Mouse (Mus musculus) forebrain, embryonic 15.5 days (tissue): Measurements from ENCODE around the gene Cldn4. TPM values are rescaled to one million over a fixed set of nuclear protein-coding genes. Genes with fewer than 3 reads are reported as not detected.
"Not testable (repeated sequence)": the region's sequence is repeated elsewhere in the genome, so short reads cannot be mapped to it uniquely, and the experiment has no call there.

Source experiments
- ATAC-seq: fragments of 200-750 bp; cut with Nextera tagmentation; replicated peaks from 2 replicates; pipeline ENCODE4 v1.8.0; 2017; ENCODE audit warnings: mild to moderate bottlenecking, moderate TSS enrichment, moderate library complexity
- H3K27ac ChIP-seq: fragments of 300-500 bp; sonication (generic); replicated peaks from 2 replicates; pipeline ENCODE4 v1.5.1; 2015; ENCODE audit warnings: mild to moderate bottlenecking, inconsistent platforms
- H3K27me3 ChIP-seq: fragments of 300-500 bp; sonication (generic); 2 replicates; pipeline ENCODE4 v1.6.1; 2015; ENCODE audit warnings: inconsistent platforms
- H3K36me3 ChIP-seq: fragments of 300-500 bp; sonication (generic); 2 replicates; pipeline ENCODE4 v1.6.1; 2015; ENCODE audit warnings: mild to moderate bottlenecking, inconsistent platforms
- H3K4me1 ChIP-seq: fragments of 300-500 bp; sonication (generic); 2 replicates; pipeline ENCODE4 v1.6.1; 2015; ENCODE audit warnings: inconsistent platforms
- H3K4me2 ChIP-seq: fragments of 300-500 bp; sonication (generic); replicated peaks from 2 replicates; pipeline ENCODE4 v1.6.1; 2015; ENCODE audit warnings: mild to moderate bottlenecking, inconsistent platforms
- H3K4me3 ChIP-seq: fragments of 300-500 bp; sonication (generic); 2 replicates; pipeline ENCODE4 v1.5.1; 2015; ENCODE audit warnings: mild to moderate bottlenecking, inconsistent platforms
- H3K9ac ChIP-seq: fragments of 300-500 bp; sonication (generic); replicated peaks from 2 replicates; pipeline ENCODE4 v1.6.1; 2015; ENCODE audit warnings: mild to moderate bottlenecking, inconsistent platforms
- H3K9me3 ChIP-seq: fragments of 300-500 bp; sonication (generic); 2 replicates; pipeline ENCODE4 v1.6.1; 2016; ENCODE audit warnings: inconsistent platforms
- WGBS: fragments of 180-500 bp; shearing (Covaris S2); methylation state at CpG from one replicate; pipeline ENCODE4 v1.1.7; 2015; ENCODE audit warnings: mixed read lengths; 5-methylcytosine and 5-hydroxymethylcytosine counted together
- polyA plus RNA-seq: library from polyadenylated mRNA; unstranded; fragments of >200 nt; fragmentation: Nextera tagmentation; extraction: Ambion mirVana; gene quantifications from 2 replicates; pipeline ENCODE4 v1.2.1, GENCODE M21; 2015

Gene Cldn4
- polyA plus RNA-seq, 1 experiment from 2014 or later: not detected

DNA sequence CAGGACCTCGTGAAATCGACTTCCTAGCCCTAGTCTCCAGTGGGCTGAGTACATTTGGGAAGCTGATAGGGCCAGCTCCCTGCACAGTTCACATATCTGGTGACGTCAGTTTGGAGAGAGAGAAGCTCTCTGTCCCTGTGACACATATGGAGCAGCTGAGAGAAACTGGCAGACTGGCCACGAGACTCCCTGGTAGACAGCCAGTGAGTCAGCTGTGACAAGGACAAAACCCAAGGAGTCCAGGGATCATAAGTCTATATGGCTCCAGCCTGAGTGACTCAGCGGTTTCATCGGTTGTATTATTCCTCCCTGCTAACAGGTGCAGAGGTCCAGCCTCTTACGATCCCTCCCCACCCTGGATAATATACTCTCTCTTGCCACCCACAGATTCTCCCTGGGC is 12.4 kb upstream of the Cldn4 start:
- H3K9ac ChIP-seq: no peak overlapping the region
- ATAC-seq: no peak
- WGBS: 79% methylated on average over 7 of the region's 7 CpGs
- H3K9me3 ChIP-seq: no peaks in the 10 kb centered on the region
- no peaks in the 10 kb centered on the region for H3K27me3 ChIP-seq
- no peak overlapping the region for H3K27ac ChIP-seq
- H3K4me2 ChIP-seq: no peak overlapping the region
- H3K36me3 ChIP-seq: no peaks in the 10 kb centered on the region
- no peak overlapping the region for H3K4me3 ChIP-seq
- H3K4me1 ChIP-seq: no peaks in the 10 kb centered on the region

DNA sequence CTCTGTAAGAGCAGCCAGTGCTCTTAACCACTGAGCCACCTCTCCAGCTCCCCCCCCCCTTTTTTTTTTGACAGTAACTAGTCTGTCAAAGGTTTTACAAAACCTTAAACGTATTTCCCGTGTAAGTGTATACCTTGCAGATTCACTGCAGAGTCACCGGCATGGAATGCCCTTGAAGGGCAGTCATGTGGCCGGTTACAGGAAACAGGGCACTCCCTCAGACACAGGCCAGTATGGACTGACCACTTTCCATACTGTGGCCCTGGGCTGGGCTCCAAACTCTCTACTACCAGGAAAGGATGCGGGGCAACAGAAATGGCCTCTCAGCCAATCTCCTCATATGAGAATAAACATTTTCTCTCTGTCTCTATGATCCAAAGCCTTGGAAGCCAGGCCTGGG is 8.8 kb upstream of the Cldn4 start:
- no peaks in the 10 kb centered on the region for H3K36me3 ChIP-seq
- H3K4me1 ChIP-seq: no peaks in the 10 kb centered on the region
- 84% methylated on average over 5 of the region's 5 CpGs for WGBS
- H3K27me3 ChIP-seq: no peaks in the 10 kb centered on the region
- H3K4me2 ChIP-seq: no peak overlapping the region
- H3K9me3 ChIP-seq: no peaks in the 10 kb centered on the region
- H3K9ac ChIP-seq: no peak overlapping the region
- no peak overlapping the region for H3K4me3 ChIP-seq
- H3K27ac ChIP-seq: no peak overlapping the region
- no peak for ATAC-seq

DNA sequence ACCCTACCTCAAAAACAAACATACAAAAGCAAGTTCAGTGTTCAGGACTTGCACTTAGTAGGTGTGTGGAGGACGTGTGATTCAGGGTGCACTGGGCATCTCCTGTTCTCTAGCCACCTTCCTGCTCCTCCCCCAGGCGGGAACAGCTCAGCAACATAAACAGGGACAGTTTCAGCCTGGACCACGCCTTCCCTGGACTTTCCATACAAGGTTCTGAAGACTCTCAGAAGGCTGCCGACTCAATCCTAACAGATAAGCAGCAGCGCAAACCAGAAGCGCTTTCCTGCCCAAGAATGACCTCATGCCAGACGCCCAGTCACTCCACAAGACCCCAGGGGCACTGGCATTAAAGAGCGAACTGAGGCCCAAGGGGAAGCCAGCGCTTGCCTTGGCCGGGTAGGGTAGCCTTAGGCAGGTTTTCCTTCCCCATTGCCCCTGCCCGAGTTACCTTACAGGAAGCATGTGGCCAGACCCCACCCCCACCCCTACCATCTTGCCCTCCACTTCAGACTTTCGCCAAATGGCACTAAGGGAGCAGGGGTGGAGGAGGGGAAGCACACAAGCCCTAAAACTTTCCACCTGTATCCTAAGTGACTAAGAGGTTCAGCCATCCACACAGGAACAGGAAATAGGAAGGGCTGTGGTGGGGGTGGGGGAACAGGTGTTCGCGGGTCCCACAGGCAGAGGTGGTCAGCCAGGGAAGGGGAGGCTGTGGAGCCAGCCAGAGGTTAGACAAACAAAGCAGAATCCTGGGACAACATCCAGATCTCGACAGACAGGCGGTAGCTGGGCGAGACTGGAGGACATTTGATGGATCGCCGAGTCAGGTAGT is 4.5 kb upstream of the Cldn4 start:
- Histone ChIP-seq H3K9ac (no peak overlapping the region), H3K4me3 (no peak overlapping the region), H3K27me3 (peaks cover 15% of the 10 kb centered on the region), H3K4me2 (no peak overlapping the region), H3K27ac (no peak overlapping the region), H3K9me3 (no peaks in the 10 kb centered on the region), H3K36me3 (no peaks in the 10 kb centered on the region), H3K4me1 (0 out of 2 replicates have a peak, but pooled peaks cover 2% of the 10 kb centered on the region)
- no peak for ATAC-seq
- 50% methylated on average over 19 of the region's 19 CpGs for WGBS

DNA sequence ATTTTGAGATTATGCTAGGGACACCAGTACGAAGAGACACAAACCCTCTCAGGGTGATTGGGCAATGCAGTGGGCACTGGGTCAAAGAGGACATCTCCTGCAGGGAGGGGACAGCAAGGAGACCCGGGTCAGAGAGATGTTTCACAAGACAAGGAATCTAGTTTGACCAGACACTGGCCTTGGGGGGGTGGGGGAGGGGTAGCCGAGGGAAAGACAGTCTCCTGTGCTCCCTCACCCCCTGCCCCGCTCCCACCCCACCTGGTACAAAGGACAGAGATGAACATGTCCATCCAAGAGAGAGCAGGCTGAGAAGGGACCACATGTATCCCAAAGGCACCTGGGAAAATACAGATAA is 1.3 kb upstream of the Cldn4 start:
- WGBS: 75% methylated on average over 4 of the region's 4 CpGs
- no peak overlapping the region for H3K9ac ChIP-seq
- H3K9me3 ChIP-seq: no peaks in the 10 kb centered on the region
- H3K4me3 ChIP-seq: no peak overlapping the region
- peaks cover 35% of the 10 kb centered on the region for H3K27me3 ChIP-seq
- no peak for ATAC-seq
- H3K27ac ChIP-seq: no peak overlapping the region
- H3K4me1 ChIP-seq: 0 out of 2 replicates have a peak, but pooled peaks cover 4% of the 10 kb centered on the region
- H3K36me3 ChIP-seq: no peaks in the 10 kb centered on the region
- H3K4me2 ChIP-seq: no peak overlapping the region

DNA sequence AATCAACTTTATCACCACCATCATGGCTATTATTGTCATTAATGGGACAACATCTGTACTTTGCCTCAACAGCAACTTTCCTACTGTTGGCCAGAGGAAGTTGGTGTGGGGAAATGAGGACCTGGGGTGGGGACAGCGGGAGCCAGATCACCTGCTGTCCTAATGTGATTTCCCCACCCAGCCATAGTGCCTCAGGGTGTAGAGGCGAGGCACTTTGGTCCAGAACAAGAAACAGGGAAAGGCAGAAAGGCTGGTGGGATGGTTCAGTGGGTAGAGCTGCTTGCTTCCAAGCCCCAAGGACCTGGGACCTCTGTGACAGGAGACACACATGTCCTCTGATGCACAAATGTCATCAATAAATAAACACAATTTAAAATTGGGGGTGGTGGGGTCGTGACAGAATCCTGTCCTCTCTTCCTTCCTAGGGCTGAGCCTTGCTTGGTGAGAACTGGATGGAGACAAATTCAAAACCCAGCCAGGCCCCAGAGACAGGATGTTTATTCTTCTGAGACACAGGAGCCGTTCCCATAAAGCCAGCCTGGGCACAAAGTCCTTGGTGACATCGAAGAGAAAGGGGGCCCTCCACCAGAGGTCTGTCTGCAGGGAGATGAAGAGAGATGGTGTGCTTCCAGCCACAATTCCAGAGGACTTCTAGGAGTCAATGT is 818 bp upstream of the Cldn4 start:
- no peak for ATAC-seq
- Histone ChIP-seq H3K27me3 (peaks cover 35% of the 10 kb centered on the region), H3K9ac (no peak overlapping the region), H3K4me2 (no peak overlapping the region), H3K4me1 (0 out of 2 replicates have a peak, but pooled peaks cover 4% of the 10 kb centered on the region), H3K4me3 (no peak overlapping the region), H3K27ac (no peak overlapping the region), H3K9me3 (no peaks in the 10 kb centered on the region), H3K36me3 (no peaks in the 10 kb centered on the region)
- WGBS: 73% methylated on average over 5 of the region's 5 CpGs

DNA sequence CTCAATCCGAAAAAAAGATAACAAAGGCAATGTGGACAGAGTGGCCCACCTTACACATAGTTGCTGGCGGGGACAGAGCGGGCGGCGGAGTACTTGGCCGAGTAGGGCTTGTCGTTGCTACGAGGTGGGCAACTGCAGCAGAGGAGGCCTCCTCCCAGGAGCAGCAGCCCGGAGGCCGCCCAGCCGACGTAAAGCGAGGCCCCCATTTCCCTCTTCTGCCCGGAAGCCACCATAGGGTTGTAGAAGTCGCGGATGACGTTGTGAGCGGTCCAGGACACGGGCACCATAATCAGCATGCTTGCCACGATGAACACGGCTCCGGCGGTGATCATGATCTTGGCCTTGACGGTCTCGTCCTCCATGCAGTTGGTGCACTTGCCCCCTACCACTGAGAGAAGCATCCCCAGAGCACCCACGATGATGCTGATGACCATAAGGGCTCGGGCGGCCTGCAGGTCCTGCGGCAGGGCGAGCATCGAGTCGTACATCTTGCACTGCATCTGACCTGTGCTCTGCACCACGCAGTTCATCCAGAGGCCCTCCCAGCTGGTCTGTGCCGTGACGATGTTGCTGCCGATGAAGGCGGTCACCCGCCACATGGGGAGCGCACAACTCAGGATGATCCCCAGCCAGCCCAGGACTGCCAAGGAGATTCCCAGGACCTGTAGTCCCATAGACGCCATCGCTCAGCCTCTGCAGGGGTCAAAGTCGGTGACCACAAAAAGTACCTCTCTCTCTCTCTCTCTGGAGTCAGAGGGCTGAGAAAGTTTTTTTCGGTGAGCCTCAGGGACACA is 474 bp downstream of the Cldn4 start:
- Histone ChIP-seq H3K9me3 (no peaks in the 10 kb centered on the region), H3K9ac (no peak overlapping the region), H3K36me3 (no peaks in the 10 kb centered on the region), H3K27me3 (peaks cover 35% of the 10 kb centered on the region), H3K27ac (no peak overlapping the region), H3K4me2 (no peak overlapping the region), H3K4me3 (no peak overlapping the region), H3K4me1 (0 out of 2 replicates have a peak, but pooled peaks cover 4% of the 10 kb centered on the region)
- WGBS: 21% methylated on average over 43 of the region's 43 CpGs
- ATAC-seq: no peak

DNA sequence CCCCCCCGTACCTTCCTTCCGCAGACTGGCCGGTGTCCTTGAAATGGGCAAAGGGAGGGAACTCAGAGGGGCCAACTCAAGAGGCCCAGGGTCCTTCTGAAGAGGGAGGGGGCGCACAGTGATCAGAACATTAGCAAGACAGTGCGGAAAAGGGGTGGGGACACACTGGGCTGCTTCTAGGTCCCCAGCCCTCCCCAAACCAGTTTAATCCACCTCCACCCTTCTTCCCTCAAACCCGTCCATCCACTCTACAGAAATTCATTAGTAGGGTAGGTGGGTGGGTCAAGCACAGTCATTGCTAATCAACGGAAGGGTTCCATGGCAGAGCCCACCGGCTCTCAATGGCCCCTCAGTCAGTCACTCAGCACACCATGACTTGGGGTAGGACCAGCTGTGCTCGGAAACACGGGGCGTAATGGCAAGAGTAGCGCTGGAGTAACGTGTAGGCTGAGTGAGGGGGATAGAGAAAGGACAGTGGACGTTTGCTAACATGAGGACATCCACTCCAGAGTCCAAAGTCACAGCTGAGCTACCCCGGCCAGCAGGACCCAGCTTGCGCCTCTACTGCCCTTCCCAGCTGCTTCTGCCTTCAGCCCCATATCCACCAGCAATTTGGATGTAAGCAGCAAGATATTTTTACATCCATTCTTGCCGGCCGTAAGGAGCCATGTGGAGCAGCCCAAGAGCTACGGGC is 1.3 kb downstream of the Cldn4 start:
- Histone ChIP-seq H3K4me3 (no peak overlapping the region), H3K27me3 (peaks cover 35% of the 10 kb centered on the region), H3K27ac (no peak overlapping the region), H3K9me3 (no peaks in the 10 kb centered on the region), H3K9ac (no peak overlapping the region), H3K4me1 (0 out of 2 replicates have a peak, but pooled peaks cover 4% of the 10 kb centered on the region), H3K4me2 (no peak overlapping the region), H3K36me3 (no peaks in the 10 kb centered on the region)
- WGBS: 46% methylated on average over 17 of the region's 19 CpGs
- ATAC-seq: no peak

DNA sequence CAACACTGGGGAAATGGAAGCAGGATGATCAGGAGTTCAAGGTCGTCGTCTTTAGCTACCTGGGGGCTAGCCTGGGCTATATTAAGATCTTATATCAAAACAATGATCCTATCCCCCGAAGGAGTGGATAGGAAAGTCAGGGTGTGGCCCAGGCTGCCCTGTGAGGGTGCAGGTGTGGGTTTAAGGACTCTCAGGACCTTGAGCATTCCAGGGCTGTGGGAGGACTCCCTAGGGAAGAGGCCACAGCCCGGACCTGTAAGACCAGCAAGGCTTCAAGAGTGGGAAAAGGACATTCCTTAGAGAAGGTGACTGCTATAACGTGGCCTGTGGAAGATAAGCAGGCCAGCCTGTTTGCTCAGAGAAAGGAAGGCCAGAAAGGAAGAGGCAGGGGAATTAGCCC is 2.6 kb downstream of the Cldn4 start:
- Histone ChIP-seq H3K9me3 (no peaks in the 10 kb centered on the region), H3K4me1 (0 out of 2 replicates have a peak, but pooled peaks cover 4% of the 10 kb centered on the region), H3K9ac (no peak overlapping the region), H3K27me3 (peaks cover 35% of the 10 kb centered on the region), H3K36me3 (no peaks in the 10 kb centered on the region), H3K27ac (no peak overlapping the region), H3K4me2 (no peak overlapping the region), H3K4me3 (no peak overlapping the region)
- ATAC-seq: no peak
- WGBS: 75% methylated on average over 5 of the region's 5 CpGs

DNA sequence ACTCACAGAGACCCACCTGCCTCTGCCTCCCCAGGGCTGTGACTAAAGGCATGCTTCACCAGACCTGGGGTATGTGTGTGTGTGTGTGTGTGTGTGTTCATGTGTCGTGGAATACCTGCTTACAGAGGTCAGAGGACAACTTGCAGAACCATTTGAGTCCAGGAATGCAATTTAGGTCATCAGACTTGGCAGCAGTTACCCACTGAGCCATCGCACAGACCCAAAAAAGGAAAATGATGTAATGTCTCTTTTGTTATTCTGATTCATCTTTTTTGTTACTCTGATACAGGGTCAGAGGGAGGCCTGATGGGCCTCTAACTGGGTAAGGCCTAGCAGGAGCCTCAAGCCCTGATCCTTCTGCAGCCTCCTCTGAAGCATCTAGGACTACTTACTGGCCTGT is 4.0 kb downstream of the Cldn4 start:
- Histone ChIP-seq H3K27ac (no peak overlapping the region), H3K4me3 (no peak overlapping the region), H3K9me3 (no peaks in the 10 kb centered on the region), H3K4me1 (0 out of 2 replicates have a peak, but pooled peaks cover 4% of the 10 kb centered on the region), H3K4me2 (no peak overlapping the region), H3K36me3 (no peaks in the 10 kb centered on the region), H3K27me3 (peaks cover 34% of the 10 kb centered on the region), H3K9ac (no peak overlapping the region)
- 60% methylated on average over 2 of the region's 2 CpGs for WGBS
- no peak for ATAC-seq

DNA sequence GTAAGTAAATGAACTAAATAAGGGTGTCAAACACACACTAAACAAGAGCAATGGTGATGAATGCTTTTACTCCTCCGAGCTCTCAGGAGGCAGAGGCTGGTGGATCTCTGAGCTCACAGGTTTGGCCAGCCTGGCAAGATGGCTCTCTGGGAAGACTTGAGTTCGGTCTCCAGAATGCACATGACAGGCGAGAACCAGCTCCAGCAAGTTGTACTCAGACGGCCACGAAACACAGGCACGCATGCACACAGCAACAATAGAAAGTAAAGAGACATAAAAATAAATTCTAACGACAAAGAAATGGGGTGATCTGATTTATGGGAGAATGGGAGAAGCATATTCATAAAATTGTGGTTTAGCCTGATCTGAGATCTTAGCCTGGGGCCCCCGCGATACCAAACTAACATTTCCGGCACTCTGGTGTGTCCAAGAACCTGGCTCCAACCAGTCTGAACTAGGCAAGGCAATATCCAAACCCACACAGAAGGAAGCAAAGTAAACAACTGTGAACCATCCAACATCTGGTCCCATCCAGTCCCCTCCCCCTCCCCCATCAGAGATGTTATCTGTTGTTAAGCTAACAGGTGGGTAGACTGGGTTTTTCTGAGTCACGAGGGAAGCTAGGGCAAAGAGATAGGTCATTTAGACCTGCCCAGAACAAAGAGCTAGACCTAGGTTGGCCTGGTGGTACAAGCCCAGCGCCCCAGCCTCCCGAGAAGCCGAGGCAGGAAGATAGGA is 5.1 kb downstream of the Cldn4 start:
- Histone ChIP-seq H3K9ac (no peak overlapping the region), H3K9me3 (no peaks in the 10 kb centered on the region), H3K4me1 (0 out of 2 replicates have a peak, but pooled peaks cover 4% of the 10 kb centered on the region), H3K27me3 (peaks cover 23% of the 10 kb centered on the region), H3K4me3 (no peak overlapping the region), H3K27ac (no peak overlapping the region), H3K36me3 (no peaks in the 10 kb centered on the region), H3K4me2 (no peak overlapping the region)
- 88% methylated on average over 14 of the region's 14 CpGs for WGBS
- ATAC-seq: no peak

DNA sequence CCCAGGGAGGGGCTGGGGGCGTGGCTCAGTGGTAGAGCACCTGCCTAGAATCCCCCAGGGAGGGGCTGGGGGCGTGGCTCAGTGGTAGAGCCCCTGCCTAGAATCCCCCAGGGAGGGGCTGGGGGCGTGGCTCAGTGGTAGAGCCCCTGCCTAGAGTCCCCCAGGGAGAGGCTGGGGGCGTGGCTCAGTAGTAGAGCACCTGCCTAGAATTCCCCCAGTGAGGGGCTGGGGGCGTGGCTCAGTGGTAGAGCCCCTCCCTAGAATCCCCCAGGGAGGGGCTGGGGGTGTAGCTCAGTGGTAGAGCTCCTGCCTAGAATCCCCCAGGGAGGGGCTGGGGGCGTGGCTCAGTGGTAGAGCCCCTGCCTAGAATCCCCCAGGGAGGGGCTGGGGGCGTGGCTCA is 7.2 kb downstream of the Cldn4 start:
- H3K36me3 ChIP-seq, H3K9me3 ChIP-seq, H3K4me2 ChIP-seq, H3K4me1 ChIP-seq, H3K4me3 ChIP-seq, ATAC-seq, H3K27me3 ChIP-seq, H3K9ac ChIP-seq, H3K27ac ChIP-seq: not testable (repeated sequence)
- 89% methylated on average over 3 of the region's 7 CpGs for WGBS
